Mouse (Mus musculus): ENCODE measurements around the gene Usp13.

Usp13 gene

DNA sequence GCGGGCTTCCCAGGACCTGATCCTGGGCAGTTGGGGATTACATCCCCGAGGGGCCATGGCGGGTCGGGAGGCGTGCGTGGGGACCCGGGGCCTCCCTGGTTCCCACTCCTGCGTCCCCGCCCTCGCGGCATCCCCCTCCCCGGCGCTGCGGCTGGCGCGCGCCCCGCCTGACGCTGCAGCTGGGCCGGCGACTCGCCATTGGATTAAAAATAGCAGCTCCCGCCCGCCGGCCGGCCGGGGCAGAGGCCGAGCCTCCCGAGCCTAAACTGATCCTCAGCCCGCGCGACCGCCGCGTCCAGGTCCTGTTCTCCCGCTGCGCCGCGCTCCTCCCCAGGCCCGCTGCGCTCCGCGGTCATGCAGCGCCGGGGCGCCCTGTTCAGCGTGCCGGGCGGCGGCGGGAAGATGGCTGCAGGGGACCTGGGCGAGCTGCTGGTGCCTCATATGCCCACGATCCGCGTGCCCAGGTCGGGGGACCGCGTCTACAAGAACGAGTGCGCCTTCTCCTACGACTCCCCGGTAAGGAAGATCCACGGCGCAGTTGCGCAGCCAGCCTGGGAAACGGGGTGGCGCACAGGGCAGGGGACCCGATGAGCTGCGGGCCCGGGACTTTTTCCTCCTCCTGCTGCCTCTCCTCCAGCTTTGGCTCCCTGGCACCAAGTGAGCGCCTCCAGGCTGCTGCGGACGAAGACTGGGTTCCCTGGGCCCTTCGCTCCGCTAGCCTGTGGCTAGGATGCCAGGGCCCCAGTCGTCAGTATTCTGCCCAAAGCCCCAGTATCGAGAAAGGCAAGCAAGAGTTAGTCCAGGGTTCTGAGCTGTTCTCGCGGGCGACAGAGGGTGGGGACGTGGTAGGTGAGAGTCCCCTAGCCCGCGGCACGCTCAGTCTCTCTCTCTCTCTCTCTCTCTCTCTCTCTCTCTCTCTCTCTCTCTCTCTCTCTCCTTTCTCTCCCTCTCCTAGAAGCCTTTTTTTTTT lies at the start of gene Usp13:
Usp13 (plus strand) TSS at position 190 of the 970 bp plus-strand sequence.
- DNase-seq: no peak

DNA sequence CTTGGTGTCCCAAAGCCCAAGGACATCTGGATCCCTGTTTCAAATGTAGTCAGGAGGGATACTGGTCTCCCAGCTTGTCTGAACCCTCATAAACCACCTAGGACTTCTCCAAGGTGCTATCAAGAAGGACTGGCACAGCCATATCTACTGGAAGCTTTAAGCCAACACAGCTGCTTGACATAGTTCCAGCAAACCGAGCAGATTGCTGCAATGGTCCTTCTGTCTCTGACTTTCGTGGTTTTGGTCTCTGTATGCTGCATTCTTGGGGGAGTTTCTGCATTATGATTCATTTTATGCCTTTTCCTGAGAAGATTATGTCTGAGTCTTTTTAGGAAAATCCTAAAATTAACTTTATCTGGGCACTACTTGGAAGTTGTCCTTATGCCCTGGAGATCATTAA lies 46.6 kb upstream of the Usp13 start:
- DNase-seq: no peak

DNA sequence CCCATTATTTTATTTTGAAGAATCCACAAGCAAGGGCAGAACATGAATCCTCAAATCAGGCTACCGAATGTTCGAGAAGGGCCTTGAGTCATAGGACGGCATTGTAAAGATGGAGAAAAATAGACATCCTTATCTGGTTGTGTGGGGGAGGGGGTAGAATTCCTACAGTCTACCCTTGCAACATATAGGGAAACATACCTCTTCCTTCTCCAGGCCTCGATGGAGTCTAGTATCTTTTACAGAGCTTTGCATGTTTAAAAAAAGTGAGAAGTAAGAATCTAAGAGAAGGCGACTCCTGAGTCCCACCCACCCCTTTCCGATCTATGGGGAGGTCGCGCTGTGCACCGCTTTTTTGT lies 367 bp upstream of the Usp13 start:
- DNase-seq: no peak

DNA sequence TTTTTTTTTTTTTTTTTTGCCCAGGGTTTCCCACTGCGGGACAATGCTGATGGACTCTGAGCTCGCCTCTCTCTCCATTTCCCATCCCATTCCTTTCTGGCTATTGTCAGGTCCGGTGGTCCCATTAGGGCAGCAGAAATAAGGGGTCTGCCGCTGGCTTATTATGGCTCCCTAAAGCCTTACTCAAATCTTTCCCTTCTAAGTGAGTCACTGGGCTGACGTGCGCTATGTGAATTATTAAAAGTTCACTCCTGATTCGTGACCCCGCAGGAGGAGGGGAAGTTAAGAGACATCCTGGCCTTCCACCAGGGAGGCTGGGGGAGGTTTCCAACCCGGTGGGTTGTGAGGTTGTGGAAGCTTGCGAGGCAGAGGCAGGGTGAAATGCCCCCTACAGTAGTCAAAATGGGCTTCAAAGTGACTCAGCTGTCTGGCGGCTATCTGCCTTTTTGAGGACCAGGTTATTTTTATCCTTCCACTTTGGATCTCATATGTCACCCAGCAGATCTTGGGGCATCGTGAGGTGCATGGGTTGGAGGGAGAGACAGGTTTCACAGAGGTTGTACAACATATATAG lies 1.1 kb downstream of the Usp13 start:
- no peak for DNase-seq

DNA sequence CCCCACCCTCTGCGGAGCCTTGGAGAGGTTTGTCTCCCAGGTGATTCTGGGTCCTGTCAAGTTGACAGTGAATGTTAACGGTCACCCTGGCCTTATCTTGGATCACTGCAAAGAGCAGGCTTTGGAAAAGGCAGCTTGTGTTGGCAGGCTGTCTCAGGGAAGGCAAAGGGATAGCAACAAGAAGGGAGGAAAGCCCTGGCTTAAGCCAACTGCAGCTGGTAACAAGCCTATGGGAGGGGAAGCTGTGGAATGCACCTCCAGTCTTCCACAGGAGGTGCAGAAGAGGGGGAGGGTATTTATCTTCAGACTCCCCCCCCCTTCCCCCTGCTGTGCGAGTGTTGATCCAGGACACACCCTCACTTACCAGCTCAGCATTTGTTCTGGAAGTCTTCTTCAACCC lies 5.3 kb downstream of the Usp13 start:
- DNase-seq: no peak

DNA sequence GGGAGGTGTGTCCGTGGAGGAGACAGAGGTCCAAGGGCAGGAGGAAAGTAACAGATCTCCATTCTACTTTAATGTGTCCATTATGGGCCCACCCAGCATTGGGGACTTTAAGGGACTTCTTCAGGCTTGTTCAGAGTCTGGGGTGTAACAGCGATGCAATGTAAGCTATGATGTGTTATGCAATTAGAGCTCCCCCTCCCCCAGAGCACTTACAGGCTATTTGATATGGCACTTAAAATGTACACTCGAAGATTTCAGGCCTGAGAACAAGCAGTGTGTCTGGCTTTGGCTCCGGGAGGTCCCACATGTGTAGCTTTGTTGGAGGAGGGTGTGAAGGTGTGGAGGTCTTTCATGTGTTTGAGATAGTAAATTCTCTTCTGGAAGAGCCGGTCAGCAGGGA lies 7.6 kb downstream of the Usp13 start:
- no peak for DNase-seq

DNA sequence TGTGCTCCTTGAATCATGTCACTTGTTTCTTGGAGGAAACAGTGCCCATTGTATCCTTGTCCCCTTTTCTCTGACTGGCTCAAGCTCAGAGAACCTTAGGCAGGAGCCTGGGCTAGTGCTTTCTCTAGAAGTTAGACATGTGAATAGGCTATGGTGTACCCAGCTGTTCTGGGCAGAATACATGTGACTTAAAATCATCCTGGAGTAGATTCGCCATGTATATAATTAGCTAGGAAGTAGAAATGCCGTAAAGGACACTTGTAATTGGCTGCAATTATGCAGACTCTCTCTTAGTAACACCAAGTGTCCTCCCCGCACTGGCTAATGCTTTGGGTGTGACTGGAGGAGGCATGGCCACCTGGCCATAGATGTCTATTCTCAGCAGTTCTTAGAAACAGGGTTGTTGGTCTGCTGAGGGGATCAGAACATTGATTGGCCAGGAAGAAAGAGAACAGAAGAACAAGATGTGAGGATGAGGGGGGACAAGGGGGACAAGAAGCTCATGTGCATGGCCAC lies 8.7 kb downstream of the Usp13 start:
- DNase-seq: no peak

DNA sequence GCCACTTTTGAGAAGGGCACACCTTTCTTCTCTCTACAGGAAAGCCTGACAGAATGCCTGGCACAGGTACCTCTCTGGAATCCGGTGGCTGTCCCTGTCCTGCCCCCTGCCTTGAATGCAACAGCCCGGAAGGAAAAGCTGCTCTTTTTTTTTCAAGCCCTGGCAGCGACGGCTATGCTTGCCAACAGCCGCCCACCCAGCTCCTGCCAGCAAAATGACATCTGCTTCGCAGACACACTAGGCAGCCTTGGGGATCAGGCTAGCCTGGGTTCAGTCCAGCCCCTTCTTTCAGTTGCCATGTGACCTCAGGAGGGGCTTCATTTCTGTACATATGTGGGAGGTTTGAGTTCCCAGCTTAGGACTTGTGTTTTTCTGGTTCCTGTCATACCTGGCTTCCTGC lies 9.4 kb downstream of the Usp13 start:
- no peak for DNase-seq

DNA sequence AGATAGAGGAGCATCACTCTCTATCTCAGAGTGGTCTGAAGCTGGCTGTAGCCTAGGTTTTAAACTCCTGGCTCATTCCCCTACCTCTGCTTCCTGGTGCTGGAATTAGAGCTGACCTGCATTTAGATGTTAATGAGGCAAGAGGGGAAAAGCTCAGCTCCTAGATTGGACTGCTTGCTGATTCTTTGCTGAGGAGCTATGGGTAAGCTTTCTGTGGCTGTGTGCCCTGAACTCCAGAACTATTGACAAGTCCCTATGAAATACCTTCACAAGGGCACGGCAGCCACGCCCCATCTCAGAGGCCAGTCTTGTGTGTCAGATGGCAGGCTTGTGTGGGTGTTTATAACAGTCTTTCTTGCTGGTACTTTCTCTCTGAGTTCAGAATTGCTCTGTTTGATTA lies 16.5 kb downstream of the Usp13 start:
- no peak for DNase-seq

DNA sequence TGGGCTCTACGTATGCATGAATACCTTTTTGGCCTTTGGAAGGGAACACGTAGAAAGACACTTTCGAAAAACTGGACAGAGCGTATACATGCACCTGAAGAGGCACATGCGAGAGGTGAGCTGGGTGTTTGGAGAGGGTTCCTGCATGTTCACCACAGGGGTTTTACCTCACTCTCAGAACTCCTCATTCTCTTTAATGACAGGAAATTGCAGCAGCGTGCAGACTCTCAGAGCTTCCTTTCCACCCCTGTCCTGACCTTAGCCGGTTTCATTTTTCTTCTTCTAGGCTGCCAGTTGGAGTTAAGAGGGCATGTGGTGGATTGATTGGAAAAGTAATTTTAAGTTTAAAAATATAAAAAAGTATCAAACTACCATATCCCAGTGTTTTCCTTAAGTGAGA lies 20.5 kb downstream of the Usp13 start:
- DNase-seq: no peak

DNA sequence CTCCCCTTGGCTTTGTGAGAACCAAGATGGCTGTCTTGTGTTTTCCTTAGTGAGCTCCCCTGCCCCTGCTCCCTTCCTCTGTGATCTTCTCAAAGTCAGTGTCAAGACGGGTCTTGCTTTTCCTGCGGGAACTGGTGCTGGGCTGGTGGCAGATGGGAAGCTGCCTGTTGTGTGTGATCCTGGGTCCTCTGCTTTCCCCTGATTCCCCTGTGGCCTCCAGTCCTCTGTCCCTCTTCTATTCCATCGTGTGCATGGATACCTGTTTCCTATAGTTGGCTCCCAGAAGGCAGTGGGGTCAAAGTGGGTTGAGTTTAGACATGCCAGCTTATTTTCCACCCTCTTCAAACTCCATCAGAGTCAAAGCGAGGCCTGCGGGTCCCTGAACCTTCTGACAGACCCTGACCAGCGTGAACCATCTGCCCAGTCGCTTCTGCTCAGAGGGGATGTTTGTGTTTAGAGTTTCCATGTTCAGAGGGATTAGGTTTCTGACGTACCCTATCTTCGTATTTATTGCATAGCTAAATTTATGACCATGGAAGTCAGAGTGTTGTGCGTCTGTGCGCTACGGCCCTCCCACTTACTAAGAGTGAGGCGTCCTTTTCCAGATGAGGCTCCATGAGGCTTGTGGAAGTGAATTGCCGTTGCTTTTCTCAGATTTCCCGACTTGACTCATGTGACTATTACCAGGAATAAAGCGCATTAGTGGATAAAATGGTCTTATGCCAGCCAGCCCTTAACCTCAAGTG lies 39.2 kb downstream of the Usp13 start:
- DNase-seq: no peak

DNA sequence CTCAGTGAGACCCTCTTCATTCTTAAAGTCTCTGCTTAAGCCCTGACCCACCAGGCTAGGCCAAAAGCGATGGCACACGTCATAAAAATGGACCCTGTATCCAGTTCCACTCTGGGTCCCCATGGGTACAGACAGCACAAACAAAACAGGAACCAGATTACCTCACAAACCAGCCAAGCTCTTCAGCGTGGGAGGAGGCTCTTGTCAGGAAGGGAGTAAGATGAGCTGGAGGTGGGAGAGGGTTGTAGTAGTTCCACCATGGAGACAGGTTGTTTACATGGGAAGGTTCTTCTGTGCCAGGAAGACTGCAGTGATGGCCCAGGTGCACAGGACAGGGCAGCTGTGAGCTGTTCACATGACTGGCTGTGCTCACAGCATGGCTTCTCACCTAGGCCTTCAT lies 53.7 kb downstream of the Usp13 start:
- no peak for DNase-seq

DNA sequence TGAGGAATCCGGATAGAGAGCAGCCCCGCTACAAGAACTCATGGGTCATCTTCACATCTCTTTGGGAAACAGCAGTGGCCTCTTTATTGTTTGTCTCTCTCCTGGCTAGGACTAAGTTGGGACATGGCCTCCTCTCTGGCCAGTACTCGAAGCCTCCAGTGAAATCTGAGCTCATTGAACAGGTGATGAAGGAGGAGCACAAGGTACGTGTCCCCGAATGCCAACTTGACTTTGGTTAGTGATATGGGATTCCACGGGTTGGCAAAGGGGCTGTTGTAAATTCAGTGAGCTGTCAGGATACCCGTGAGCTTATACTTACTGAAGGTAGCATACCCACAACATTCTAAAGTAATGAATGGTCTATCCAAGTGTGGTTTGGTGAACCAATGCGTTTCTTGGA lies 69.0 kb downstream of the Usp13 start:
- no peak for DNase-seq

DNA sequence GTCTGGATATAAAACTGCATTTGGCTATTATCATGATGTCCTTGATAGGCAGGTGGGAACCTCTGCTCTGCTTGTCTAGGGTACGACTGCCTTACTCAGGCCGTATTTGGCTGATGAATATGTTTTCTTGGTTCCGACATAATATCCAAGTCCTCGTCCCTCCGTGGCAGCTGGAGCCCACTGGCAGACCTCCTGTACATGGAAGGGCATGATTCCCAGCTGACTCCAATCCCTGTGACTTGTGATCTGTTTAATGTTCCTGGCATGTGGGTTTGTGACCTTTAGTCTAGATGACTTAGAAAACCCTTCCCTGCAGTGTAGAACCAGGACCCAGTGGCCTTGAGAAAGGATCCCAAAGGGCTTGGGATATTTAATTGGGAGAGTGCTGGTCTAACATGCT lies 71.5 kb downstream of the Usp13 start:
- DNase-seq: no peak

DNA sequence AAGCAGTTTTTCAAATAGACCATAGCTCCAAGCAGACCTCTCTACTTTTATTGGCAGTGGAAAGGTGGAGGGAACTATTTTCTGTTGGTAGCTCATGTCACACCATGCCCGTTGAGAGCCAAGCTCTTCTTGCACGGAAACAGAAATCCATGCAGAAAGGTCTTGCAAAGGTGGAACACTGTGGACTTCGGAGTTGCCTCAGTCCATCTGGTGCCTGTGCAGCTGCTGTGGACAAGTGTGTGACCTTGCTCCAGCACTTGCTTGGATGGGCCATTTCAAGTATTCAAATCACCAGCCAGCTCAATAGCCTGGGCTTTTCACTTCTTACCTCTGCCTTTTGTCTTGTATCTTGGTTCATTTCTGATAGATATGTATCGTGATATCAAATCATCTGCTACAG lies 72.8 kb downstream of the Usp13 start:
- DNase-seq: no peak

DNA sequence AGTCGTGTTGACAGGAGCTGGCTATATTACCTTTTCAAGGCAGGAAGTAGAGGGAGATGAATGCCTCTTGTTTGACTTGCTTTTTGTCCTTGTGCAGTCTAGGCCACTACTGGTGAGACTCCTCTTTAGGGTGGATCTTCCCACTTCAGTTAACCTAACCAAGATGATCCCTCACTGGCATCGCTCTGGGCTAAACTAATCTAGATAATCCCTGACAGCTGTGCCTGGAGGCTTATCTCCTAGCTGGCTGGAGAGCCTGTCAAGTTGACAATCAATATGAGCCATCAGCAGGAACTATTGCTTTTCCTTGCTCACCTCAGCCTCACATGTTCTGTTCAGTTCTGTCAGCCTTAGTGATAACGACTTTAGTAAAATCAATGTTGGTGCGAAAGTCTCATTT lies 86.1 kb downstream of the Usp13 start:
- no peak for DNase-seq

DNA sequence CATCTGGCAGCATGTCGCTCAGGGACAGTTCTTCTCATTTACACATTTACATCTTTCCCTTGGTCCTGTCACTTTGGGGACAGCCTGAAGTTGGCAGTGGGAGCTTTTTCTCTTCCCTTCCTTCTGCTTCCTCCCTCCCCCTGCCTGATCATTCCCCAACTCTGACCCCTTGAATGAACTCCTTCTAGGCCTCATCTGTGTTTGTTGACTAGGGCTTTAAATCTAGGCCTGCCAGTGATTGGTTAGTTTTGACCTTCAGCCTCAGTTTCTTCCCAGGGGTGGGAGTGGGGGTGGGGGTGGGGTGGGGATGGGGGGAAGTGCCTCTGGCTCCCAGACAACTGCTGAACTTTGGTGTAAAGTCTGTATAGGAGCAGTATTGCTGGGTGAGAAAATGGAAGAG lies 87.3 kb downstream of the Usp13 start:
- no peak for DNase-seq

DNA sequence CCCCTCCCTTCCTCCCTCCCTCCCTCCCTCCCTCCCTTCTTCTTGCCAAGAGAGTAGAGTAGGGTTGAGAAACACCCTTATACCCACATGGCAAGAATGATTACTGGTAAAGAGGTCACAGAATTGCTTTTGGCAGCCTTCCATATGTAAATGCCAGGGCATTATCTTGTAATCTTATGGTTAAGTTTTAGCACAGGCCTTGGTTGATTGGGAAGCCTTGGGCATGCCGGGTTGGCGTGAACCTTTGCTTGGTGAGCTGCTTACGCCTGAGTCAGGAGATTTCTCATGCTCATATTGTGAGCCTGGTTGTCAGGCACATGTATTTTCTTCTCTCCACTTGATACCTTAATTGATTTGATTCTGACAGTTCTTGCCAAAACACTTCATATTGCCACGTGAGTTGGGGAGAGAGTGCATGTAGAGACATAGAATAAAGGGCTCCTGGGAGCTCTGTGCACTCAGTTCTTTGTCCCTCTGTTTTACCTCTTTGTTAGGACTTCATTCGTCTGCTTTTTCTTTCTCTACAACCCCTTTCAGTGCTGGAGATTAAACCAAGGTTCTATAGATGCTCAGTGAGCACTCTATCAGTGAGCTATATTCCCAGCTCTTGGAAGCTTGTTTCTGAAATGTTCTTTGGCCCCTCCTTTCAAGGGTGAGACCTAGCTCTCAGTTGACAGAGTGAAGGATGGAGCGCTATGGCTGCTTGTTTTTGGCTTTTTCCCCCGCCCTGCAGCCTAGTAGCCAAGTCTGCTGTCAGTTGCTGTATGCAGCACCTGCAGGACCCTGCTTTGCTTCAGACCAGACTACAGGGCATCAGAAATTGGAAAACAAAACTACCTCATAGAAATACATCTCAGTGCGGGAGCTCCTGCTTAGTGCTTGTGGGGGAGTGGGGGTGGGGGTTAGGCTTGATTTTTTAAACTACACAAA lies 88.8 kb downstream of the Usp13 start:
- no peak for DNase-seq

DNA sequence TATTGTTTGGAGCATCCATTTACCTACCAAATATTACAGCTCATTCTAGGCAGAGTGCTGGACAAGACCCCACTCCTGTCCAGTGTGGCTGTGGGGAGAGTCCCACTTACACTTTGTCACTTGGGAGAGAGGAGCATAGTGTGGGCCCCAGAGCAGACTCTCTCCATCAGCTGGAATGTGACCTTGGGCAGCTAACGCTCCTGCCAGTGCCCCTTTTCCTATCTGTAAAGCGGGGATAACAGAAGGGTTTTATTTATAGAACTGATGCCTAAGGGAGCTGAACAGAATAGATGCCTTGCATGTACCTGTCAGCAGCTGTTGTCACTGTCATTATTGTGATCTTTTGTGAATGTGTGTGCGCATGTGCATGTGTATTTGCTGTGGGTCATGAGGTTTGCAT lies 91.1 kb downstream of the Usp13 start:
- no peak for DNase-seq

DNA sequence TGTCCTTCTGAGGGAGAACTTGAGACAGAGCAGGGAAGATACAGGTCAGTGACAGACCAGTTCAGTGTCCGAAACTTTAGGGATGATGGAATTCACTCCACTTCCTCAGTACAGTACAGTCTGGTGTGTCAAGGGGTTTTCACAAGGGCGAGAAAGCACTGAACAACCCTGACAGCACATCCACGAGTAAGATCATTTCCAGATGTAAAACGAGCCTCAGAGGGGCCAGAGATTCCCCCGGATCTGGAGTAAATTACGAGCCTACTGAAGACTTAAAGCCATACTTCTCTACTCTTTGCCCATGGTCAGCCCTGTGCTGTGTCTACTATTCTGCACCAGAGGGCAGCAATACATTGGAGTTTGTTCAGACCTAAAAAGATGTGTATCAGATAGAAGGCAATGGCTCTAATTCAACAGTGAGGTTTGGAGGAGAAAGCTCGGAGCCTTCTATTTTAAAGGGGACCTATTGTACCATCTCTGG lies 92.8 kb downstream of the Usp13 start:
- no peak for DNase-seq

DNA sequence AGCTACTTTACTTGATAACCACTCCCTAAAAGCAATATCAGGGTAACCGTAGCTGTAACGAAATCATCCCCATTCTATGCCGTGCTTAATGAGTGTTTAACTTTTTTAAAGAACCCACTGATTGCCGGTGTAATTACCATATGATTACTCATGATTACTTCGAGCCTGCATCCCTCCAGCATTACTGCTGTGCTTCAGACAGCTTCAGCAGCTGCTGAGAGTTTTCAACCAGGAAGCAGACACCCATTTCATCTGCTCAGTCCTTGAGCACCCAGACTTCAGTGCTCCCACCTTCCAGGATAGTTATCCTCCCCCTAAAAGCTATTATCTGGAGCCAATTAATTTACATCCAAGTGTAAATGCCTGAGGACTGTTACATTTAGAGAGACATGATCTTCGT lies 106.8 kb downstream of the Usp13 start:
- no peak for DNase-seq

DNA sequence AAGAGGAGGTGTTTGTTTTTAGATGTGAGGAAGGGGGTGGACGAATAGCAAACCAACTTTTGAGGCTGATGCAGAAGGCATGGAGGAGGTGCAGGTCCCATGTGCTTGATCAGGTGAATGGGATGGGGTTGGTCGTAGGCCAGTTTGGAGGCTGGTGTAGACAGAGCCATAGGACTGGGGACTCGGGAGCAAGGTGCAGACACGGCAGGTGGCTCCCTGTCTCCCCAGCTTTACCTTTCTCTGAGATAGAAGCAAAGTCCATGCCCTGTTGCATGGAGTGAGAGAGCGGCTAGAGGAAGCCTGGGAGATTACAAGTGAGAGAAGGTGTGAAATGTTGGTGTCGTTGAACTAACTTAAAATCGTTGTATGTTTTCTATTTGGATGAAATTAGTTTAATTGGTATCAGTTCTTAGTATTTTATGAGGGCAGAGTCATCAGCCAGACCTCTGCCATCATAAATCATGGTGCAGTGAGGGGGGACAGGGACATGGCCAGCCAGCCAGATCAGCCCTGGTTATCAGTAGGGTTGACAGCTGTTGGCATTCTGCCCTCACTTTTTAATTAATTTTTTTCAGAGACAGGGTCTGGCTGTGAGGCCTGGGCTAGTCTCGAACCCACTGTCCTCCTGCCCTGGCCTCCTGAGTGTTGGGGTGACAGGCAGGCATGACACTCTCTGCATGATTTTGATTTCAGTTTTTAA lies 122.6 kb downstream of the Usp13 start:
- DNase-seq: no peak

Measured in thymus, postnatal 25 days (tissue).